Mouse (Mus musculus) megakaryocyte progenitor cell, adult 5-6 weeks (primary cell): ENCODE results near the gene Armcx6. TPM values are rescaled to one million over a fixed set of nuclear protein-coding genes. Genes with fewer than 3 reads are reported as not detected.

Source experiments
- ATAC-seq: replicated peaks from 2 replicates; pipeline ENCODE4 v1.8.0; 2016; ENCODE audit warnings: mild to moderate bottlenecking, moderate TSS enrichment, inconsistent platforms; ENCODE audit not compliant: poor library complexity
- total RNA-seq, 2 experiments: library from RNA; stranded (forward) in 1 of 2; stranded (reverse) in 1 of 2; fragments of 157-497, 149-512 nt in 1 of 2; fragments of 200-1000 nt in 1 of 2; gene quantifications; 2 replicates each; pipeline versions ENCODE4 v1.2.3 to v1.2.4; 2015 to 2017

Gene Armcx6
- total RNA-seq (2015) (2.5 and 4.2 TPM in 2 replicates), total RNA-seq (2017) (6.2 and 6.3 TPM in 2 replicates)

GRCm38 (mm10) chrX:134750764-134751592 lies at the start of gene Armcx6:
Gene Armcx6, minus strand, starts transcription at chrX:134751417.
- peak; percentile 90 for ATAC-seq

- ATAC-seq: peak; percentile 34; the same call in 1 of the 2 replicates
These were observed 36.5 kb upstream of the Armcx6 start for GRCm38 (mm10) chrX:134787728-134788127.

- 0 out of 2 replicates have a peak, but pooled peaks have one; percentile 23 for ATAC-seq
These were observed 12.4 kb upstream of the Armcx6 start for GRCm38 (mm10) chrX:134763428-134764198.

GRCm38 (mm10) chrX:134757293-134757995 lies 6.2 kb upstream of the Armcx6 start:
- peak; percentile 25; the same call in 1 of the 2 replicates for ATAC-seq

- ATAC-seq: peak; percentile 85
These were observed 5.4 kb upstream of the Armcx6 start, which contains the start of gene Armcx3 for GRCm38 (mm10) chrX:134756434-134757292. Gene Armcx3, plus strand, starts transcription at chrX:134756595.

- ATAC-seq: no peak
These were observed 1.4 kb upstream of the Armcx6 start for GRCm38 (mm10) chrX:134752584-134752983.

- ATAC-seq: no peak
These were observed 693 bp upstream of the Armcx6 start for GRCm38 (mm10) chrX:134751910-134752309.

- ATAC-seq: peak; percentile 69
These were observed 4.8 kb downstream of the Armcx6 start for GRCm38 (mm10) chrX:134746459-134746858.

GRCm38 (mm10) chrX:134741862-134742261 lies 9.4 kb downstream of the Armcx6 start:
- no peak for ATAC-seq

GRCm38 (mm10) chrX:134739160-134739559 lies 12.1 kb downstream of the Armcx6 start:
- peak; percentile 49 for ATAC-seq

GRCm38 (mm10) chrX:134737796-134738195 lies 13.4 kb downstream of the Armcx6 start:
- peak; percentile 35 for ATAC-seq

GRCm38 (mm10) chrX:134729778-134730177 lies 21.4 kb downstream of the Armcx6 start:
- peak; percentile 82 for ATAC-seq

- peak; percentile 29; the same call in 1 of the 2 replicates for ATAC-seq
These were observed 27.5 kb downstream of the Armcx6 start for GRCm38 (mm10) chrX:134723762-134724161.

- ATAC-seq: peak; percentile 77
These were observed 32.7 kb downstream of the Armcx6 start for GRCm38 (mm10) chrX:134718524-134718923.

GRCm38 (mm10) chrX:134717752-134718308 lies 33.4 kb downstream of the Armcx6 start, which contains the start of gene Armcx1:
Gene Armcx1, plus strand, starts transcription at chrX:134717963.
- ATAC-seq: peak; percentile 97

- ATAC-seq: no peak
These were observed 34.4 kb downstream of the Armcx6 start for GRCm38 (mm10) chrX:134716863-134717262.
